Mouse (Mus musculus) ovary, adult 10 weeks (tissue): ENCODE results near the gene Gmpr. TPM values are rescaled to one million over a fixed set of nuclear protein-coding genes. Genes with fewer than 3 reads are reported as not detected.

Experiments
- polyA plus RNA-seq: library from polyadenylated mRNA; stranded (reverse); fragments of 350-450 nt; fragmentation: Illumina TruSeq; extraction: RNeasy Lipid Tissue Mini Kit (QIAGEN cat#74804); gene quantifications from one replicate; pipeline ENCODE4 v1.2.3, GENCODE M21; 2014

Gmpr gene
- 0.80 TPM for polyA plus RNA-seq

GRCm38 (mm10) chr13:45507274-45508229 lies at the start of gene Gmpr:
Gene Gmpr (plus strand): TSS chr13:45507444.

Other genes starting within 250 kb of the Gmpr start
- gene Mylip, start 117.7 kb upstream of the Gmpr start, polyA plus RNA-seq, result 19.3 TPM